7 mouse cellular contexts compared by ENCODE assay signal in genomic region chr11:90687460-90688416, GRCm38 (mm10). TPM values are rescaled to one million over a fixed set of nuclear protein-coding genes. Genes with fewer than 3 reads are reported as not detected.
A peak's percentile ranks its signal among the peaks of the same experiment; 100 is the strongest.
DNase-seq lines count a peak whose midpoint lies in the region; ATAC-seq and TF ChIP-seq lines count a peak whose summit lies in the region.

Gene Tom1l1 (minus strand): TSS chr11:90688366.

- no peaks in the 10 kb centered on the region for H3K27me3 ChIP-seq in embryonic facial prominence, embryonic 14.5 days (replicated peaks; ENCODE audit: control insufficient read depth, insufficient read depth, low read length)
- no peaks in the 10 kb centered on the region; the same call in 1 of the 2 replicates for H3K27me3 ChIP-seq in heart, adult 2 months (ENCODE audit: control insufficient read depth, insufficient read depth, low read length)
- peaks cover 33% of the 10 kb centered on the region for H3K27me3 ChIP-seq in limb, embryonic 10.5 days (ENCODE audit: low read depth, poor library complexity, severe bottlenecking)
- H3K27me3 ChIP-seq in midbrain, embryonic 10.5 days (ENCODE audit: low read depth, poor library complexity, severe bottlenecking): peaks cover 18% of the 10 kb centered on the region
- peaks cover 8% of the 10 kb centered on the region; the same call in 1 of the 2 replicates for H3K27me3 ChIP-seq in spleen, adult 2 months (ENCODE audit: control insufficient read depth, insufficient read depth, low read length)

- WGBS in embryonic facial prominence, embryonic 14.5 days: 7% methylated on average over 26 of the region's 47 CpGs
- WGBS in heart, adult 2 months: 7% methylated on average over 46 of the region's 47 CpGs
- WGBS in limb, embryonic 10.5 days: 8% methylated on average over 47 of the region's 47 CpGs
- WGBS in midbrain, embryonic 10.5 days: 8% methylated on average over 47 of the region's 47 CpGs
- WGBS in spleen, adult 2 months: 10% methylated on average over 47 of the region's 47 CpGs

- intact Hi-C loops in heart, adult 2 months (cut with DNase I): no loop called here

- no peak for TF ChIP-seq CTCF in heart, adult 2 months (IDR thresholded peaks at IDR 0.05)
- no peak for TF ChIP-seq CTCF in spleen, adult 2 months (IDR thresholded peaks at IDR 0.05; ENCODE audit: extremely low read depth, insufficient read depth, insufficient read length, insufficient replicate concordance)

- no peak for TF ChIP-seq EP300 in heart, adult 2 months (IDR thresholded peaks at IDR 0.05; ENCODE audit: insufficient read depth, low read depth, low read length)

- H3K27ac ChIP-seq in embryonic facial prominence, embryonic 14.5 days (replicated peaks; ENCODE audit: low read depth, low read length): peak within 1 kb of the TSS; percentile 30
- H3K27ac ChIP-seq in heart, adult 2 months: peak within 1 kb of the TSS; percentile 23
- peak within 1 kb of the TSS; percentile 58 for H3K27ac ChIP-seq in limb, embryonic 10.5 days
- peak within 1 kb of the TSS; percentile 84 for H3K27ac ChIP-seq in midbrain, embryonic 10.5 days (replicated peaks)
- H3K27ac ChIP-seq in spleen, adult 2 months (ENCODE audit: insufficient read depth, low read length): no peak within 1 kb of the TSS

- no peaks in the 10 kb centered on the region for H3K79me2 ChIP-seq in heart, adult 2 months (replicated peaks; ENCODE audit: control insufficient read depth, insufficient read depth, low read length)

- H3K9ac ChIP-seq in embryonic facial prominence, embryonic 14.5 days (ENCODE audit: low read depth, low read length): peak within 1 kb of the TSS; percentile 69
- H3K9ac ChIP-seq in heart, adult 2 months (ENCODE audit: low read depth, low read length): peak within 1 kb of the TSS; percentile 47

- H3K4me2 ChIP-seq in embryonic facial prominence, embryonic 14.5 days (ENCODE audit: low read depth, low read length): peak within 1 kb of the TSS; percentile 92

- H3K9me3 ChIP-seq in embryonic facial prominence, embryonic 14.5 days (ENCODE audit: control insufficient read depth, low read length): no peaks in the 10 kb centered on the region
- no peaks in the 10 kb centered on the region for H3K9me3 ChIP-seq in limb, embryonic 10.5 days (replicated peaks)
- H3K9me3 ChIP-seq in midbrain, embryonic 10.5 days (replicated peaks): no peaks in the 10 kb centered on the region

- DNase-seq in brain, adult 2 months (ENCODE audit: low read depth, low spot score): peak; percentile 85
- peak; percentile 90 for DNase-seq in embryonic facial prominence, embryonic 14.5 days (ENCODE audit: low spot score)
- peak; percentile 80 to 85 for DNase-seq in heart, adult 2 months
- DNase-seq in kidney, adult 8-10 months: peak; percentile 79 to 81
- DNase-seq in limb, embryonic 10.5 days (ENCODE audit: low spot score): peak; percentile 78
- DNase-seq in midbrain, embryonic 10.5 days (ENCODE audit: low spot score): peak; percentile 81
- no peak for DNase-seq in spleen, adult 2 months (ENCODE audit: low read depth in 1 of 2, low spot score in 2 of 2)

- H3K4me1 ChIP-seq in embryonic facial prominence, embryonic 14.5 days (ENCODE audit: control insufficient read depth, insufficient read depth, low read length): peaks cover 11% of the 10 kb centered on the region
- peaks cover 3% of the 10 kb centered on the region; the same call in 1 of the 2 replicates for H3K4me1 ChIP-seq in heart, adult 2 months (ENCODE audit: control insufficient read depth, insufficient read depth, low read length)
- H3K4me1 ChIP-seq in limb, embryonic 10.5 days: 0 out of 2 replicates have a peak, but pooled peaks cover 5% of the 10 kb centered on the region
- H3K4me1 ChIP-seq in midbrain, embryonic 10.5 days: peaks cover 28% of the 10 kb centered on the region
- H3K4me1 ChIP-seq in spleen, adult 2 months (ENCODE audit: control insufficient read depth, insufficient read depth, insufficient read length): no peaks in the 10 kb centered on the region

- H3K4me3 ChIP-seq in embryonic facial prominence, embryonic 14.5 days (ENCODE audit: low read depth, low read length): peak within 1 kb of the TSS; percentile 71
- peak within 1 kb of the TSS; percentile 60 for H3K4me3 ChIP-seq in heart, adult 2 months
- peak within 1 kb of the TSS; percentile 65 for H3K4me3 ChIP-seq in limb, embryonic 10.5 days
- peak within 1 kb of the TSS; percentile 77 for H3K4me3 ChIP-seq in midbrain, embryonic 10.5 days
- H3K4me3 ChIP-seq in spleen, adult 2 months (ENCODE audit: extremely low read depth, insufficient read depth, insufficient read length): peak within 1 kb of the TSS; percentile 46; the same call in 1 of the 2 replicates

- TF ChIP-seq POLR2A in heart, adult 2 months (IDR thresholded peaks at IDR 0.05; ENCODE audit: insufficient read depth, low read depth, low read length): peak; percentile 40; the same call in 1 of the 2 replicates
- TF ChIP-seq POLR2A in spleen, adult 2 months (IDR thresholded peaks at IDR 0.05; ENCODE audit: low read depth, low read length): no peak

- ATAC-seq in embryonic facial prominence, embryonic 14.5 days (ENCODE audit: low read depth): peak; percentile 95

- 0 out of 2 replicates have a peak, but pooled peaks cover under 1% of the 10 kb centered on the region for H3K36me3 ChIP-seq in embryonic facial prominence, embryonic 14.5 days (ENCODE audit: control insufficient read depth, insufficient read depth, low read length)
- H3K36me3 ChIP-seq in heart, adult 2 months (ENCODE audit: control insufficient read depth, insufficient read depth, low read length): no peaks in the 10 kb centered on the region
- H3K36me3 ChIP-seq in limb, embryonic 10.5 days: no peaks in the 10 kb centered on the region
- peaks cover 9% of the 10 kb centered on the region for H3K36me3 ChIP-seq in midbrain, embryonic 10.5 days
- H3K36me3 ChIP-seq in spleen, adult 2 months (ENCODE audit: control insufficient read depth, insufficient read depth, low read length): no peaks in the 10 kb centered on the region

RNA-seq across cellular contexts. Expression of gene Tom1l1, which starts in this region (rescaled TPM):
- polyA plus RNA-seq in embryonic facial prominence, embryonic 14.5 days (2014; fragmentation: Nextera tagmentation; extraction: Ambion mirVana): 28.8 and 34.4 TPM in 2 replicates
- total RNA-seq in heart, adult 2 months (2021): 10 to 100 TPM; 15.4 to 16.5 TPM
- polyA plus RNA-seq in heart, adult 2 months (2012; rRNA removed): 5.6 and 10.0 TPM in 2 replicates
- polyA plus RNA-seq in limb, embryonic 10.5 days (2016; fragmentation: Nextera tagmentation; extraction: Ambion mirVana): 11.1 and 12.4 TPM in 2 replicates
- polyA plus RNA-seq in midbrain, embryonic 10.5 days (2016; fragmentation: Nextera tagmentation; extraction: Ambion mirVana): 17.7 and 20.8 TPM in 2 replicates
- 1.4 and 1.8 TPM in 2 replicates for polyA plus RNA-seq in spleen, adult 2 months (2012; rRNA removed)

Comparison
In these comparisons a context has a peak if more than half of its experiments do, and no peak if none do; other contexts are left out.
1. DNase-seq: peak in brain, adult 2 months (single experiment), embryonic facial prominence, embryonic 14.5 days (single experiment), heart, adult 2 months (2 of 2), kidney, adult 8-10 months (2 of 2), limb, embryonic 10.5 days (single experiment) and midbrain, embryonic 10.5 days (single experiment); none in spleen, adult 2 months (0 of 2).
2. Peak in every context shown above with its lines, with median percentiles within 50 percentile points of each other: H3K4me3 ChIP-seq.